Mouse (Mus musculus) embryo, embryonic 9.5 days (tissue): ENCODE data around the gene Park7.
"Not testable (repeated sequence)": the region's sequence is repeated elsewhere in the genome, so short reads cannot be mapped to it uniquely, and the experiment has no call there.

Source experiments
- DNase-seq: peaks from one replicate; pipeline ENCODE4 v3.0.0-alpha.2; 2017; ENCODE audit errors: extremely low spot score

Park7 gene

DNA sequence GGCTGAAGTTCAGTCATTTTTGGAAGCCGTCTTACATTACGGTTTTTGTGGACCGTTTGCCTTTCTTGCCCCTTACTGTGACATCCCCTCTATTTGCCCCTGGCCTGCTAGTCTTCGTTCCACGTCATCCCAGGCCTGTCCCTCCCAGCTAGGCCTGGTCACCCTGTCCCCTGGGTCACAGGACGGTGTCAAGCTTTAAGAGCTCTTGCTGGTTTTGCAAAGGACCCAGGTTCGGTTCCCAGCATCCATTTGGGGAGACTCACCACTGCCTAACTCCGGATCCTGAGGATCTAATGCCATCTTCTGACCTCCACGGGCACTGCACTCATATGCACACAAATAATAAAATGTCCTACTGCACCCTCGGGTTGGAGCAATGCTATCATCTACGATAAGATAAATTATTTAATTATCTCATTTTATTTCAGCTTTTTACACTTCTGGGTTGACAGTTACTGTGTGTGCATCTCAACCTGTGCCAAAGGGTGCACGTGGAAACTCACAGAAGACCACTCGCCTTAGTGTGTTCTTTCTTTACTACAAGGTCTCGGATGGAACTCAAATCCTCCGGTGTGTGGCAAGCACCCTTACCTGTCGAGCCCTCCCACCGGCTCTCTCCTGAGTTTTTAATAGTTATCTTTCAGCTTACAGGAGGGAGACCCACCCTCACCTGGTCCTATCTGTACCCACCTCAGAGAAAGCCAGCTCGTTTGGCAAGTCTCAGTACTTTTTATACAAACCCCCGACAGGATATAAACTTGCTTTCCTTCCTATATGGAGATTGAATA lies 3.9 kb downstream of the Park7 start:
- DNase-seq: no peak

DNA sequence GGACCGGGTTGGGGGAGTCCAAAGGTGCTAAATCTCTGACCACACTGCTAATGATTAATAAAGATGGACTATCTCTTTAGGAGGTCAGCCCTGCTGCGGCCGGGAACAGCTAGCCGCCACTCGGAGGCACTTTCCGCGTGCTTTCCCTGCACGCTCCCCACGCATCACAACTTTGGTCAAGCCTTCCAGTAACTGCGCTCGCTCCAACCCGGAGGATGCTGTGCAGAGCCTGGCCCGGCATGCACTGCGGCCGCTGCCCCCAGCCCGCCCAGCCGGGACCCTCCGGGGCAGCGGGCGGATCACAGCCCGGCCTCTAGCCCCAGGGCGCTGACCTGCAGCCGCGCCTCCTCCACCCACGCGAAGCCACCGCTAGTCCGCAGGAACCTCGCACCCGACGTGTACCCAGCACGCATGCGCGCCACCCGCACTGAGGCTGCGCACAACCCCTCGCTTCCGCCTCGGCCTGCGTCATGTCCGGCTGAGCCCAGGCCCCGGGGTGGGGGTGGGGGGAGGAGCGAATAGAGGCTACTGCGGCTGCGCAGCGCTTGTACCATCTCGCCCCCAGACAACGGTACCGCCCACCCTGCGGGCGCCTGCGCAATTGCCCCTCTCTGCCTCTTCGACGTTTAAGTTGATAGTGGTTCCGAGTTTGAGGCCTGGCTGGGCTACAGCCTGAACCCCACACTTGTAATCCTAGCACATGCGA lies 4.6 kb downstream of the Park7 start:
- peak; percentile 100 for DNase-seq

DNA sequence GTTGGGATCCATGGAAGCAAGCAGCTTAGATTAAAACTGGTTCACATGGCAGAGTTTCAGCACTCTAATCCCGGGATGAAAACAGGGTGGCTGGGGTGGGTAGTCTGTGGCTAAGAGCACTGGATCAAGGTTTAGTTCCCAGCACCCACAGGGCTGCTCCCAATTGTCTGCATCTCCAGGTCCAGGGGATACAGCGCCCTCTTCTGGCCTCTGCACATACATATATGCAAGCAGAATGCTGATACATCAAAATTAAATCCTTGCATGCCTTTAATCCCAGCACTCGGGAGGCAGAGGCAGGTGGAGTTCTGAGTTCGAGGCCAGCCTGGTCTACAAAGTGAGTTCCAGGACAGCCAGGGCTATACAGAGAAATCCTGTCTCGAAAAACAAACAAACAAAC lies 5.7 kb downstream of the Park7 start:
- DNase-seq: not testable (repeated sequence)

DNA sequence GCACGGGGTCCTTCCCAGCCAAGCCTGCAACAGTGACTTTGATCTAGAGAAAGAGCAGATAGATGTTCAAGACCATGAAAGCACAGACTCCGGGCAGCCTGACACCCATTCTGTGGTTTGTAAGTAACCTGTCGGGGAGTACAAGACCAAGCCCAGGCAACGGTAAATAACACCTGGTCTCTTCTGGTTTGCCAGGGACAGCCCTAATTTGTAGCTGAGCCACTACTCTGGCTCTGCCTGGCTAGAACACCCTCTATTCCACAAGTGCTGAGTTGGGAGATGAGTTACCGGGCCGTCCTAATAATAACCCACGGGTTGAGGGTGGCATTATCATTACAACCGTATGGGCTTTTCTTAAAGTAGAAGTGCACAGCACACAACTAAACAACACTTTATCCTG lies 7.1 kb downstream of the Park7 start:
- DNase-seq: no peak

DNA sequence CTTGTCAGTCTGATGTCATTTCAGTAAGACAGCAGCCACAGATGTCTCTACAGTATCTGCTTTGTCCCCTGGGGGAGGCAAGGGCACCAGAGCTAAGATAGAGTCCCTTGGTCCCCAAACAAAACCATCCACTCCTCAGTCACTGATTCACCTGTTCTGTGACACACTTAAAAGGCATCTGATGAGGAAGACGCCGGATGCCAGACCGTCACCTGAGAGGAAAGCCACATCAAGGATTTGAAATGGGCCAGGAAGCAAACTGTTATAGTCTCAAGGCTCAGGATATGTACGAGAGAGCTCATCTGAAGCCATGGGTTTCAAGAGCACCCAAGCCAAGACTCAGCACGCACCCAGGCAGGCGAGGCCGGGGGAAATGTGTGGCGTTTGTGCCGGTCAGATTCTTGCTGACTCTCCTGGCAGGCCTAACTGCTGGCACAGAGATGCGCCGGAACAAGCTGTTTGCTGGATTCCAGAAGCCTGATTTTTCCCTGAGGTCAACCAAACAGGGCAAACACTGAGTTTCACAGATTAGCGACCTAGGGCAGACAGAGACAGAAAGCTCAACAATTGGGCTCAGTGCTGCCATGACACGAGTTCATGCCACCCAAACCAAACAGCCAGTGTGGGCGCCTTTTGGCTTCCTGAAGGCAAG lies 11.0 kb downstream of the Park7 start:
- no peak for DNase-seq

DNA sequence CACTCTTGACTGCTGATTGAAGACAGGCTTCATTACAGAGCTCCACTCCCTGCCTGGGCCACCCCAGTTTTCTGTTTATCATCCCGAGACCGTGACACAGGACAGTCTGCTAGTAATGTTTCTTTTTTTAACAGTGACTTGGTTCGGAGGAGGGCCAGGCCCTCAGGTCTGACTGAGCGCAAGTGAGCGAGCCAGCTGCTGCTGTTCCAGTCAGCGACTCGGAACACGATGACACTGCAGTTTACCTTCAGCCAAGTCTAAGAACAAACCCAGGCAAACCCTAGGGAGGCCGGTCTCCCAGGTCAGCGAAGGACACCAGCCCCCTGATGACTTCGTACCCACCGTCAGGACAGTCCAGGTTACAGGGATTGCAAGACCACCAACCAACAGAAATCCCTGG lies 12.2 kb downstream of the Park7 start:
- no peak for DNase-seq

DNA sequence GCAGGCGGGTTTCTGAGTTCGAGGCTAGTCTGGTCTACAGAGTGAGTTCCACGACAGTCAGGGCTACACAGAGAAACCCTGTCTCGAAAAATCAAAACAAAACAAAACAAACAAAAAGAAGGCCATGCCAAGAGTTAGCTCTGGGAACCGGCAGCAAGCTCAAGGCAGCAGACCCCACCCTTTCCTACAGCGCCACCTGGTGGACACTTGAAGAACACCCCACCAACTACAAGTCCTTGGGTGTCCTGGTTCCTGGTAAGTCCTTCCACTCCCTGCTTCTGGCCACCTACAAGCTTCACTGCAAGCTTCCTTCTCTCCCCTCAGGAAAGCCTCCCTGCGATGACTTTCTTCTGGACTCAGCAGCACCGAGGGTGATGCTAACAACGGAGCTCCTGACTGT lies 12.6 kb downstream of the Park7 start:
- peak; percentile 78 for DNase-seq

DNA sequence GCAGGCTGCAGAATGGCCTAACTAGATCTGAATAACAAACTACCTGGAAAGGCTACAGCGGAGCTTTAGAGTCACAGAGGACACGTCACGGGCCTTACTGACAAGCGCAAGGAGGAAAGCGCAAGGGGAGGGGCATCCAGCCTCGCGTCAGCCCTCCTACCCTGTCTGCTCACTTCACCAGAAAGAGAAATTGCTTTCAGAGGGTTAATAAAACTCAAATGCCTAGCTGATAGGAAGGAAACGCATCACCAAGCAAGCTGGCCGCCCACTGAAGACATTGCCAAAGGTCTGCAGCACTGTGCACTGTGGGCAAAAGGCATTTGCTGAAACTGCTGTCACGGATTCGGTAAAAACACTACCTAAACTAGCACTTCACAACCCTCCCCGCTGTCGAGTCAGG lies 13.8 kb downstream of the Park7 start:
- no peak for DNase-seq

DNA sequence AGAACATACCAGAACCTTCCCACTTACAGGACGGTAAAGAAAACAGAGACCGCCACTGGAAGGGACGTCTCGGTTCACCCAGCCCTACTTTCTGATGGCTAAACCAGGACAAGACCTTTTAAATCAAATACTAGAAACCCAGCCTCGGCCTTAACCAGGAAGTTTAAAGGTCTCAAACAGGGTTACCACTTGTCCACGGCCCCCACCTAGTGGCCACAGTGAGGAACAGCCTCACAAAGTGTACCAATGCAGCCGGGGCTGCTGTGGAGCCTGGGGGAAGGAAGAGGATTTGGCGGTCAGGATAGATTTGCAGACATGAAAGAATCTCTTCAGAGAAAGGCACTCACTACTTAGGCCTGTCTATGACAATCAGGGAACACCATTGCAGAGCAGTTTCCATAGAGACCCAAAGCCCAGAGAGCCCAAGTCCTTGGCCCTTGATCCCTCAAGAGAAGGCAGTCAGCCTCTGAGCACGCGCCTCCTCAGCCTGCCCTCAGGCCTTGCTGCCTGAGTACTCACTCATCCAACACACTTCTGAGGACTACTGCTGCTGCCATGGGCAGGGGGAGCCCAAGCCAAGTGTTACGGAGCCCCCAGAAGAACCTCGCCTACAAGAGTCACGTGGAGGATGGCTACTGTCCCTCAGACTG lies 15.4 kb downstream of the Park7 start:
- peak; percentile 72 for DNase-seq

DNA sequence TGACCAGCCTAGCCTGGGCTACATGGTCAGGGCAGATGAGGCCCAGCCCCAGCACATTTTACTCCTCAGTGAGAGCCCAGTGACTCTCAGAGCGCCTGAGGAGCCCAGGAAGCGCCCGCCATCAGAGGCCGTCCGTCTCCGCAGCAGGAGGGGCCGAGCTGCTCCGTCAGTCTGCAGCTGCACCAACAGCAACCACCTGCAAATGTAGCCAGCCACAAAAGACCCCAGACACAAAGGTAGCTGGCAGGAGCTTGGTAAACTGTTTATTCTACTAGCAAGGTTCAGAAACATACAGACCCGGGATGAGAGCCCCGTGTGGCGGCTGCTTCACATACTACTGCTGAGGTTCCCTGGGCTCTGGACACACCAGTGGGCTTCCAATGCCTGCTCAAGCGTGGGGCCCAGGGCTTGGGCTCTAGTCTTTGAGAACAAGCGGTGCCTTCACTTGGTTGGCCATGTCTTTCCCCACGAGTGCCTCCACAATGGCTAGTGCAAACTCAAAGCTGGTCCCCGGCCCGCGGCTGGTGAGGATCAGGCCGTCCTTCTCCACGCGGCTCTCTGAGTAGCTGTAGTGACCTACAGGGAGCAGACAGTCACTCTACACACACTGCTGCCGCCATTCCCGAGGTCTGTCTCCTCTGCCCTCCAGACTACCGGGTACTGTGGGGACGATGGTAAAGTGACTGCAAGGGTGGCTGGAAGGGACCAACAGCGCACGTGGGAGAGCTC lies 17.2 kb downstream of the Park7 start:
- no peak for DNase-seq

DNA sequence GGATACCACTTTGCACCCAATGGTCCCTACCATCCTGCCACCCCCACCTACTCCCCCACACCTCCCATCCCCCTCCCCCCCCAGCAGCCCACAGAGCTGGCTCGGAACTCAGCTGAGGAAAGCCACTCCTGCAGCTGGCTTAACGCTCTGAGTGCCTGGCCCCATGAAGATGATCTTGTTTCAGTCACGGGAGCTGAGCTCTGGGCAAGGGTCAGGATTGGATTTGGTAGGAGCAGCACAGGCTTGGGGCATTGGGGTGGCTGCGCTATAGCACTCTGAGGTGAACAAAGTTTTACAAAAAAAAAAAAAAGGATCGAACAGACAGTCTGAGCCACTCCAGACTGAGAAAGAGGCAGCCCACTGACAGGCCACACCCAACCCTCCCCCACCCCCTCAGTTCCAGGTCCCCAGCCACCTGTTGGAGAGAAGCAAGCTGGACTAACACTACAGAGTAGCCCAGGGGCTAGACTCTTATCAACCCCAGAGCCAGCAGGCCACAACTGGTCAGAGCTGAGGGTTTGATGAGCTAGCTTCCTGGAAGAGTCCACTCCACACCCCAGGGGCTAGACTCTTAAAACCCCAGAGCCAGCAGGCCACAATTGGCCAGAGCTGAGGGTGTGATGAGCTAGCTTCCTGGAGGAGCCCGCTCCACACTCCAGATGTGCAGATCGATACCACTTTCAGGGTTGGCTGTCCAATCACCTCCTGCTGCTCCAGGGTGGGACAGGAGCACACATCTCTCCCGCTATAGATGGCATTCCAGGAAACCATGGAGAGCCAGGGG lies 19.3 kb downstream of the Park7 start:
- DNase-seq: no peak

DNA sequence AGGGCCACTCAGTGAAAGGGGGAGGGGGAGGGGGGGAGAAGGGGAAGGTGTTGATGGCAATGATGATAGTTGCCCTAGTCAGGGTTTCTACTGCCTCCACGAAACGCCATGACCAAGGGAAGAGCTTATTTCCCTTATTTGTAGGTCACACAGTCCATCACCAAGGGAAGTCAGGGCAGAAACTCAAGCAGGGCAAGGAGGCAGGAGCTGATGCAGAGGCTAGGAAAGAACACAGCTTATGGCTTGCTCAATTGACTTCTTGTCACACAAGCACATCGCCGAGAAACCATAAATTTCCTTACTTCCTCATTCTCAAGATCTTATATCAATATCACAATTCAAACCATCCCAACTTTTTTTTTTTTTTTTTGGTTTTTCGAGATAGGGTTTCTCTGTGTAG lies 22.9 kb downstream of the Park7 start:
- no peak for DNase-seq

DNA sequence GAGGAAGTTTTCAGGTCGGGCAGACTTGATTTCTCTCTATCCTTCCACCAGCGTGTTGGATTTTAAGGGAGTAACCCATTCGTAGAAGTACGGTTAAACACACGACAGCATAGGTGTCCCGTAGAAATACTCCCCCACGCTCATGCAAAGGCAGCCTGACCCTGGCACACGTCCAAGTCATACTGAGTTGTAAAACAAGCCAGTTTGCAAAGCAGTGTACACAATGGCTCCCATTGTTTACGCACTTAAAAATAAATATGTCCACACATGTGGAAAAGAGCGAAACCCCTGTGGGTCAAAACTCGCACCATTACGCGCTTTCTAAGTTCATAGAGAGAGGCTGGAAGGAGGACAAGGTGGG lies 24.3 kb downstream of the Park7 start:
- DNase-seq: no peak

DNA sequence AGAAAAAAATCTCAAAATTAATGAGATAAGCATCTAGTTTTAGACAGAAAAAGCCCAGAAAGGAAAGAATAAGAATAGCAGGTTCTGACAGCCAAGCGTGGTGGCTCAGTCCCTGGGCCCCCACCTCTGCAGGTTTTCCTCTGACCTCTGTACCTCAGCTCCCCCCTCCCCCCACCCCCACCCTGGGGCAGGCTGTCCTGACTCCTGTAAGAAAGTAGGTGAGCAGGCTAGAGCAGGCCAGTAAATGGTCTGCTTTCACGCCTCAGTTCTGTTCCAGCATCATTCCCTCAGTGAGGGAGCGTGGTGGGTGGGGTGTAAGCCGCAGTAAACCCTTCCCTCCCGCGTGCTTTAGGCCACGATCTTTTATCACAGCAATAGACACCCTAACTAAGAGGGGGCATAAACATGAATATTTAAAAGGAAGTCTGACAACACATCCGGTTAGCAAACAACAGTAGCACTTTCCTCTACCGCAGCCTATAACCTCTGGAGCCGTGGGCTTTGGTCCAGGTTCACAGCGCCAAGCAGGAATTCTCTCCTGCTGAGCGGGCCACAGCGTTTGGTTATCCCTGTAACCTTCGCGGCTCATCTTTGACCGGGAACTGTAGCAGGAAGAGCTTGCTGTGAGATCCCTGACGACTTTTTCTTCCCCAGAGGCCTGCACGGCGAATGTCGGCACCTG lies 24.8 kb downstream of the Park7 start:
- DNase-seq: no peak

DNA sequence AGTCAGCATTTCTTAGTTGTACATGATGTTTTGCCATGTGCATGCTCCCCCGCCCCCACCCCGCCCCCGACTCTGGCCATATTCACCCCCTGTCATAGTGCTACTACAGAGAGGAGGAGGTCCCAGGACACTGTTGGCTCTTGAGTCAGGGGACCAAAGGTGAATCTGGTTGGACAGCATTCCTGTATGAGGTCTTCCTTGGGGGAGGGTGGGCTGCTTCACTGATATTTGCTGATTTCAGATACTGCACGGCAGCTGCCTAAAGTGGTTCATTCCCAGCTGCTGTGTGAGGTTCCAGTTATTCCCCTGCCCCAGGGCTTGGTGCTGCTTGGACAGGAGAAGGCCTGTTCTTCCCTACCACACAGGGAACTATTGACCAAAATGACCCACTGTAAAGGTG lies 25.7 kb downstream of the Park7 start:
- DNase-seq: no peak

DNA sequence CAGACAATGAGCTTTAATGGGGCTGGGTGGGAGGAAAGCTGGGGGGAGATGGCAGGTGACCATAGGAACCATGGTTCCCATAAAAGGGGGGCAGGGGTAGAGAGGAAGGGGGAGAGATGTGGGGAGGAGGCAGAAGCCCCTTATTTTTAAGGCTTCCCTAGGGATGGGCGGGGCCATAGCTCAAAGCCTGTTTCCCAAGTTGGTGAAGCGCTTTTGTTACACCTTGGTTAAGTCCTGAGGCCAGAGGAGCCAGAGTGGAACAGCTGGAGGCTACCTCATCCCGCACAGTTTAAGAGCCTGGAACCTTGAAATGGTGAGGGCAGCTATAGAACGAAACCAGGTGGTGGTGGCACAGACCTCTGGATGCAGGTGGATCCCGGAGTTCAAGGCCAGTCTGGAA lies 26.3 kb downstream of the Park7 start:
- DNase-seq: no peak

DNA sequence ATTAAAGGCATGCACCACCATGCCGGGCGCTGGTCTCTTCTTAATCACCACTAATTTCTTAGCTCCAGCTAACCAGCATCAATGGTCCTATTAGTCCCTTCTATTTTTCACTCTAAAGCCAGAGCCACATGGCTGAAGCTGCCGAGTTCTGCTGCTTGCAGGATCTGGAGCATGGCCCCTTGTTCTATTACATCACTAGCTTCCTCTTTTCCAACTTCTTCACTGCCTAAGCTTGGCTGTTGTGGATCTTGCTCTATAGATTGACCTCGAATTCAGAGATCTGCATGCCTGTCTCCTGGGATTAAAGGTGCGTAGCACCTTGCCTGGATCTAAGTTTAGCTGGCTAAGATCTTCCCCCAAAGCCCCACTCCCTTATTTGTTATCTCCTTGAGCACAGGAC lies 31.6 kb downstream of the Park7 start:
- DNase-seq: no peak

DNA sequence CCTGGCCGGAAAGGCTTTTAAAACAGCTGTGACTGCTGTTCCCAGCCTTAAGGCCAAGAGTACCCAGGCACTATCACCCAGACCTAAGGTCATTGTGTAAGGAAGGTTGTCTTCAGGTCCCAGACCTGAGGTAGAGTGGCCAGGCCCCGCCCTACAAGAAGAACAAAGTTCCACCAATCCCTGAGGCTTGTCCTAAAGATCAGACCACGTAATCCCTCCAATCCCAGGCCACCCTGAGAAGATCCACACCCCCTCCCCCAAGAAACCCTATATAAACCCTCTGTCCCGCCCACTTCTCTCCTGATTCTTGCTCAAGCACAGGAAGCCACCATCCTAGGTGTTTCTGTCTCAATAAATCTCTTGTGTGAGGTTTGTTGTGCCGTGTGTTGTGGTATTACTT lies 33.9 kb downstream of the Park7 start:
- DNase-seq: no peak

DNA sequence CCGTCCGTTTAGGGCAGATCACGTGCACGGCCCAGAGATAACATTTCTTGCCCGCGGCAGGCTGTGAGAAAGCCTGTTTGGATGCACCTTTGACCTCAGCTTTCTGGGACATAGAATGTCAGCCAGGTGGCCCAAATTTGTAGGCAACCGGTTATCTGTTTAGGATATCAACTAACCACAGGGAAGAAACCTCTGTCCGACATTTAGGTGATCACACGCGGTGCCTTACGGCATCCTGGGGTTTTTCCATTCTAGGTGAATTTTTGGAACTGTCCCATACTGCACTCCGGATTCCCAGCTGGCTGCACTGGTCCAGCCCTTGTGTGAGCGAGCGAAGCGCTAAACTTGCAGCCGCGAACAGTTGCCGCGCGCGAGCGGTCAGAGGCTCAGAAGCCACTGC lies 34.6 kb downstream of the Park7 start:
- DNase-seq: no peak

DNA sequence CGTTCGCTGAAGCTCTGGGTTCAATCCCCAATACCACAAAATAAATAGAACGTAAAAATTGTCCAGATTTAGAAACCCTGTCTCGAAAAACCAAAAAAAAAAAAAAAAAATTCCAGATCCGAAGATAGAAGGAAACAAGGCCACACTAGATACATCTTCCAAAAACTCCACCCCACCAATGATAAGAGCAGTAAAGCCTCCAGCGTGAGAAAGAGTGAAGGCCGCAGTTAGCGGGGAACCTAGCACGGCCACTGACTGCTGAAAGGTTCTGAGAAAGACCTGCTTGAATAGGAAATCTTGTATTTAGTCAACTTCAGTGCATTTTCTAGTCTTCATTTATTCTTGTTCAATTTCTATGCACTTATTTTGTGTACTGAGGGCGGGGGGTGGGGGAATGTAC lies 38.8 kb downstream of the Park7 start:
- DNase-seq: no peak

DNA sequence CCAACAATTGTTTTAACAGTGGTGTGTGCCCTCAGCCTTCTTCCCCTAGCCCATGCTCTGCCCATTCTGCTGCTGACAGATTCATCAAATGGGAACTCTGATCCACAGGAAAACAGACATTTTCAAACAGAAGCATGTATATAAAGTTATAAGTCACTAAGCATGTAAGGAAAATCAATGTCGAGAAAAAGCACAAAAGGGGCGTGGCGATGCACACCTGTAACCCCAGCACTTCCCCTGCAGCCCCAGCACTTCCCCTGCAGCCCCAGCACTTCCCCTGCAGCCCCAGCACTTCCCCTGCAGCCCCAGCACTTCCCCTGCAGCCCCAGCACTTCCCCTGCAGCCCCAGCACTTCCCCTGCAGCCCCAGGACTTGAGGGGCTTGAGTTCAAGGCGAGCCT lies 39.8 kb downstream of the Park7 start:
- DNase-seq: not testable (repeated sequence)
